Mouse (Mus musculus) left cerebral cortex, postnatal 25 days (tissue): ENCODE data around the gene Borcs7. TPM values are rescaled to one million over a fixed set of nuclear protein-coding genes. Genes with fewer than 3 reads are reported as not detected.

Experiments
- DNase-seq, 2 experiments: peaks; one replicate each; pipeline ENCODE4 v3.0.0; 2022; ENCODE audit warnings: low spot score in 2 of 2, mixed read lengths in 1 of 2
- intact Hi-C: fragments of 180-260 bp; cut with DNase I; formaldehyde crosslinking; loops from one replicate; pipeline ENCODE4 v1.15.1; 2025
- total RNA-seq, 2 experiments: library from RNA; stranded (reverse); gene quantifications; 2 replicates each; pipeline ENCODE4 v1.2.3; 2021

Gene Borcs7
- total RNA-seq, 2 experiments from 2014 or later: 22.5 to 25.6 TPM

DNA sequence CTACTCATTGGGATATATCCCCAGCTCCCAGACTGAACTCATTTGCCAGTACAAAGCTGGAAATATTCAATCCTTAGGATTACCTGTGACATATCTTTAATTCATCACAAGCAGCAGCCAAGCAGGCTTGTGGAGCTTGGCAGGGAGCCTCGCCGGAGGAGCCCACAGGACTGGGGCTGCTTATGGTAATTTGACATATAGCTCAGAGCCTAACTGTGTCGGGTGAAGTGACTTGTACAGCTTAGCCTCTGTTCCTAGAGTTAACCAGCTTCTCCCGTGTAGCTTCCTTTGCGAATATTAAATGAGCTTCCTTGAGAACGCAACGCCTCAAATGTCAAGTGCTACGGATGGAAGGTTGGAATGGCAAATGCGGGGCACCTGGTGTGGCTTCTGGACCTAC lies 55.0 kb downstream of the Borcs7 start:
- no peak for DNase-seq
- intact Hi-C loops: no loop called here

DNA sequence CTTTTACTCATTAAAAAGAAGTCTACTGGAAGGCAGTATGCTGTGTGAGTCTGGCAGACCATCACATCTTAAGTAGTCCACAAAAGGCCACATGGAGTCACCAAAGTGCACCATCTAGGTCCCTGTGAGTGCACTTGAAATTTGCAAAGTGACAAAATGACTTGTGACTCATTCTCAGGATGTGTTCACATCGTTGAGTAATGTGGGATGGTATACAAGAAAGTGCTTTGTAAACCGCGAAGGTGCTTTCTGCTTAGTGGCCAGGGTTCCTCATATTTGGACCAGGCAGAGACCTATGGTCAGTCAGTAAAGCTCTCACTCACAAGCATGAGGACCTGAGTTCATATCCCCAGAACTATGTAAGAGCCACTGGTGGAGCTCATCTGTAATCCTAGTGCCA lies 58.1 kb downstream of the Borcs7 start:
- intact Hi-C loops: no loop called here
- no peak for DNase-seq

- no peak for DNase-seq
Measured at GRCm38 (mm10) chr19:46752235-46752634, 62.5 kb downstream of the Borcs7 start.

More at GRCm38 (mm10) chr19:46752235-46752634, 62.5 kb downstream of the Borcs7 start:
- intact Hi-C loops: no loop called here

Other genes with a start within 250 kb of the Borcs7 start
- 100 to 1,000 TPM; 114 to 116 TPM for gene Trim8, start 188.2 kb upstream of the Borcs7 start, total RNA-seq
- gene Arl3, start 116.7 kb upstream of the Borcs7 start, total RNA-seq: 100 to 1,000 TPM; 113 to 120 TPM
- gene Sfxn2, start 116.5 kb upstream of the Borcs7 start, total RNA-seq: 1 to 10 TPM; 3.7 to 4.8 TPM
- gene Wbp1l, start 90.8 kb upstream of the Borcs7 start, total RNA-seq: 10 to 100 TPM; 34.2 to 40.8 TPM
- not detected for gene Cyp17a1, start 16.7 kb upstream of the Borcs7 start, total RNA-seq
- 10 to 100 TPM; 22.0 to 24.4 TPM for gene As3mt, start 17.6 kb downstream of the Borcs7 start, total RNA-seq
- gene Cnnm2, start 71.7 kb downstream of the Borcs7 start, total RNA-seq: 10 to 100 TPM; 33.3 to 33.9 TPM